Mouse (Mus musculus): ENCODE results near the gene Rnf39. TPM values are rescaled to one million over a fixed set of nuclear protein-coding genes. Genes with fewer than 3 reads are reported as not detected.
A peak's percentile ranks its signal among the peaks of the same experiment; 100 is the strongest.

Rnf39 gene
- polyA plus RNA-seq, 1 experiment, result 4.0 TPM

DNA sequence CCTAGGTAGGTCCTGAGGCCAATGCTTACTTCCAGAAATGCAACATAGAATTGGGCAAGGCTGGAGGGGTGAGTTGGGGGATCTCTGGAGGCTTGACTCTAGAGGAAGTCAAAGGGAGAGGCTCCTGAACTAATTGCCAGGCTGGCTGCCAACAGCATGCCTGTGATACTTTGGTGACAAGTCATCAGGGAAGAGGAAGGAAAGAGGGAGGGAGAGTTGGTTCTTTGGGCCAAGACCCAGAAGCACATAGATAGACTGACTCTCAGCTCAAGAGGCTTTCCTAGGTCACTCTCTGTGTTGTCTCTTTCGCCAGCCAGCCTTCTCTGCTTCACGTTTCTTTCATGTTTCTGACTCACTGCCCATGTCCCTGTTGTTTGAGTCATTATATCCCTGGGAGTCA lies 10.9 kb upstream of the Rnf39 start:
- DNase-seq (ENCODE audit: extremely low spot score in 1 of 2, low spot score in 1 of 2), result no peak

DNA sequence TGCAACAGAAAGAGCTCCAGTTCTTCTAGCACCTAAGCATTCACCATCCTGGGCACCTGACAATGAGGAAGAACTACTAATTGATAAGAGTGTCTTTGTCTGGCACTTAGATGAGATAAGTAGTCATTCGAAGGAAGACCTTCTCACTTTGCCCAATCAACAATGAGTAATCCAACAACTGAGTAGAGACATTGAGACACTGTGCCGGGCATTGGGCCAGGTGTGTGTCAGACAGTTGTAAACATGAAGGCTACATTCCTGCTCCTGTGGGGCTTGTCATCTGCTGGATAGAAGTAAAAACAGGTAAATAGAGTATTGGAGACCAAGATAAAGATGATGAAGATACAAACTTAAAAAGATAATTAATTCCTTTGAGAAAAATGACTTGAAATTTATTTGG lies 4.7 kb upstream of the Rnf39 start:
- no peak for DNase-seq (ENCODE audit: extremely low spot score in 1 of 2, low spot score in 1 of 2)

DNA sequence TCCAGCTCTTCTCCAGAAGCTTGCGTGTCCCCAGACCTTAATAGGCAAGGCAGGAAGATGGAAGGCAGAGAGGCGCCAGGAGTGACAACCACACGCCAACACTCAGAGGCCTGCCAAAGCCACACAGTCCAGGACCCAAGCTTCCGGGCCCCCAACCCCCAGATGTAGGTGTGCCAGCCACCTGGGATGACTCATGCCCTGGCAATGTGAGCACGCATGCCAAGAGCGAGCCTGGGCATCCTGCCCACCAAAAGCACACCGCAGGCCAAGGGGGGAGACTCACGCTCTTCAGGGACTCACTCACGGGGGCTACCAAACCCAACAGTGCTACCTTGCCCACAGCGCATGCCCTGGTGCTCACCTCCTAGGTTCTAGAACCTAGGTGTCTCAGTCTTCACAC lies 327 bp upstream of the Rnf39 start:
- DNase-seq (ENCODE audit: extremely low spot score in 1 of 2, low spot score in 1 of 2), result peak in 1 of 2 experiments; percentile 76

DNA sequence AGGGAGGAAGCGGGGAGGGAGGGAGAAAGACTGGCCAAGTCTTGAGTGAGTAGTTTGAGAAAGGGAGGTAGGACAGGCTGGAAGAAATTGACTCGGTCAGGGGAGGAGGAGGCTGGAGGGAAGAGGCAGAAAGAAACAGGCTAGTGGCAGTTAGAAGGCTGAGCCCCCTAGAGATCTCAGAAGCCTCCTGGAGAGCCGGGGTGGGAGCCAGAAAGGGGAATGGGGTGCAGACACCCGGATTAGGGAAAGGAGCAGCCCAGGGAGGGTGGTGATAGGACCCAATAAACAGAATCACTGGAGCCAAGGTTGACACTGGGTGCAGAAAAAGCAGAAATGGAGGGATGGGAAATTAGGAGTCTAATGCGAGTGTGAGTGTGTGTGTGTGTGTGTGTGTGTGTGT lies 973 bp downstream of the Rnf39 start:
- no peak for DNase-seq (ENCODE audit: extremely low spot score in 1 of 2, low spot score in 1 of 2)

DNA sequence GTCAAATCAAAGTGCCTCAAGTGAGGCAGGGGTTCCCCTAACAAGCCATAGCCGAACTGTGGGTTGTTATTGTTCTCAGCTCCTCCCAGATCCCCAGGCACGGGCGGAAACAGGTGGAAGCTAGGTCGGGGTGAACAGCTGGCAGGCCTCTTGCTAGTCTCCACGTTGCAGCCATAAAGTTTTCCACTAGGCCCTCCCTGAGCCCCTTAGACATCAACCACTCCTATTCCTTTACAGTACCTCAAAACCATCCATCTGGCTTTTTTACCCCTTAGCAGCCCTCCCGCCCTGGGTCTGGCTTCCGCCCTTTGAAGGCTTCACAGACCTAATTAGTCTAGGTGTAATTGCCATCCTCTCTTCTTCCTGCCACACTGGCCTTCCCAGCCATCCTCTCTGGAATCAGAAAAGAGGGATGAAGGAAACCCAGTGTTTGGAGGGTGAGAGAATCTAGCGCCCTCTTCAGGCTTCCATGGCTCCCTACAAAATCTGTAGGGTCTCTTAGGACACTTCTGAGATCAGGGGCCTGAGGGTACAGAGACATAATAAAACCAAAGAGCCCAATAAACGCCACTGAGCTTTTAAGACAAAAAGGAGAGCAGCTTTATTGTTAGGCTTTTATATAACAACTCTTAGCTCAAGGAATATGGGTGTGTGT lies 1.5 kb downstream of the Rnf39 start:
- peak in 1 of 2 experiments; percentile 47 for DNase-seq (ENCODE audit: extremely low spot score in 1 of 2, low spot score in 1 of 2)

DNA sequence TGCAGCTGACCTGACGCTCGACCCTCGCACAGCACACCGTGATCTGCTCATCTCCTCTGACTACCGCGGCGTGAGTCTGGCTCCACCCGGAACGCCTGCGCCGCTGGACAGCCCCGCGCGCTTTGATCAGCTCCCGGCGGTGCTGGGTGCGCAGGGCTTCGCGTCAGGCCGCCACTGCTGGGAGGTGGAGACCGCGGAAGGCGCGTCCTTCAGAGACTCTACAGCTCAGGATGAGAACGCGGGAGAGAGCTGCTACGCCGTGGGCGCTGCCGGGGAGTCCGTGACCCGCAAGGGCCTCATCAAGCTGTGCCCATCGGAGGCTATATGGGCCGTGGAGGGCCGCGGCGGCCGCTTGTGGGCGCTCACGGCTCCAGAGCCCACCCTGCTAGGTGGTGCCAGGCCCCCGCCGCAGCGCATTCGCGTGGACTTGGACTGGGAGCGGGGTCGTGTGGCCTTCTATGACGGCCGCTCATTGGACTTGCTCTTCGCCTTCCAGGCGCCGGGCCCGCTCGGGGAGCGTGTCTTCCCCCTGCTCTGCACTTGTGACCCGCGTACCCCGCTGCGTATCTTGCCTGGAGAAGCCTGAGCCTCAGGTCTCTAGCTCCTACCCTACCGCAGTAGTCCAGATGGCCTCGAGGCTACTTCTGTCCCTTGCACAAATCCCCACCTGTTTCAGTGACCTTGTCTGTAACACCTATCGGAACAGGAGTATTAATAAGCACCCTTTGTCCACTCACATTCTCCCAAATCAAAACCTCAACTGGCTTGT lies 4.5 kb downstream of the Rnf39 start:
- peak in 1 of 2 experiments; percentile 58 for DNase-seq (ENCODE audit: extremely low spot score in 1 of 2, low spot score in 1 of 2)

DNA sequence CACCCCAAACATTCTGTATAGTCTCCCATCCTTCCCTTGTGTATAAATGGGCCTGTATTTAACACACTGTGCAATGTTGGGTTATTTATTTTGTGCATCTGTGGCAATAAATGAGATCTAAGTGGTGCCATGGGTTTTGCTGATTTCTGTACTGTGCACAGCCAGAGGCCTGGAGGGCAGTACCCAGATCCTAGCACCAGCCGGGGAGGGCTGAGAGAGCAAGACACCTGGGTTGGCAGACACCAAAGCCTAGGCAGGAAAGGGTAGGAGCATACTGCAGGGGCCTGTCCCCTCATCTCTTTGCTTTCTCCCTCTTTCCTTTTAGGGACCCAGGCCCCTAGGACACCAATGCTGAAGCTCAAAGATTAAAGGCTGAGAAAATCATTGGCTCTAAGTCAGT lies 5.6 kb downstream of the Rnf39 start:
- no peak for DNase-seq (ENCODE audit: extremely low spot score in 1 of 2, low spot score in 1 of 2)

DNA sequence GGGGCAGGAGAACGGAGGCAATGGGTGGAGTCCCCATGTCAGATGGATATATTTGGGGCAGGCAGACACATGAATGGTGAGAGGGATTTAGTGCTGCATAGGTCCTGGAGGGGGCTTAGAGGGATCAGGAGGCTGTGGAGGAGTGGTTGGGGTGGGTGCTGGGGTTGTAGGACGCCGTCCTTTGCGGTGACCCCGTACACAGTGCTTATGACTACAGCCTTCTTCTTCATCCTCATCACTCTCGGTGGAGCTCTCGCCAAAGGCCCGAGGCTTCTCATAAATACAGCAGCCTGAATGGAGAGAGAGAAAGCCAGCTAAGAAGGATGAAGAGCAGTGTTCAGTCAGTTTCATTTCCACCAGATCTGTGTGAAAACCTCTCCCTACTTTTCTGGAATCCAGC lies 6.5 kb downstream of the Rnf39 start:
- DNase-seq (ENCODE audit: extremely low spot score in 1 of 2, low spot score in 1 of 2), result no peak

DNA sequence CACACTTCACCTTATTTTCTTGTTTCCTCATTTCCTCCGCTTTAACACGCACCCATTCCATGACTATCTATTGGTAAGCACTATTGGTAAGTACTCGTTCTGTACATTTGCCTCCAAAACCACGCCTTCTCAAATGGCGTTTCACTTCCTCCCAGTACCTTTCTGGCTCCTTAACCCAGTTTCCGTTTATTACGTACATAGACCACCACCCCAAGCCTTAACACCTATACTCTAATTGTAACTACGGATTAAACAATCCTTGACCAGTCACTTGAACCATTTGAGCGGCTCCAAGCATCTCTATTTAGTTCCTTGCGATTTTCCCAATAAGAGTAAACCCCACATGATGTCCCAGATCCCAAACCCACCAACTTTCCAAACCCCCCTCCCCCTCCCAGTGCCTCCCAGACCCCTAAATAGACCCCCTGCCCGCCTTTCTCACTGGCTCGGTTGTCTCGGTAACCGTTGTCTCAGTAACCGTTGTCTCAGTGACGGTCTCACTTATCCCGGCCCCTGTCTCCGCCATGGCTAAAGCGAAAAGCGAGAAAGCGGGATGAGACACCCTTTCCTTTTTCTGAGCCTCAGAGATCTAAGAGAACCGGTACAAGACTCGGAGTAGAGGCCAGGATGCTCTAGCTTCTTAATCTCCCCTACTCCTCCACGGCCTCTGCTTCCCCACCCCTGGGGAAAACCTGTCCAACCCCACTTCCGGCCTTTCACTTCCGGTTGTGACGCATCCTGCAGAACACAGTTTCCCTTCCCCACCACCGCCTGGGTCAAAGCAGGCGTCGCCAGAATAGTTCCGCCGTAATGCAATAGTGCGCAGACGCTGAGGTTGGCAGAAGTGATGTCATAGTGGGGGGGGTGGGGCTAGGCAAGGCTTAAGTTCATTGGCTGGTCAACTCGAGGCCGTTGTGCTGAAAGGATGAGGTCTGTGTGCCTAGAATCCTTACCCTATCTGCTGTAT lies 8.5 kb downstream of the Rnf39 start, which contains the start of gene Ppp1r11:
Ppp1r11 (minus strand) TSS at position 761 of the 967 bp plus-strand sequence.
- peak; percentile 95 to 97 for DNase-seq (ENCODE audit: extremely low spot score in 1 of 2, low spot score in 1 of 2)

DNA sequence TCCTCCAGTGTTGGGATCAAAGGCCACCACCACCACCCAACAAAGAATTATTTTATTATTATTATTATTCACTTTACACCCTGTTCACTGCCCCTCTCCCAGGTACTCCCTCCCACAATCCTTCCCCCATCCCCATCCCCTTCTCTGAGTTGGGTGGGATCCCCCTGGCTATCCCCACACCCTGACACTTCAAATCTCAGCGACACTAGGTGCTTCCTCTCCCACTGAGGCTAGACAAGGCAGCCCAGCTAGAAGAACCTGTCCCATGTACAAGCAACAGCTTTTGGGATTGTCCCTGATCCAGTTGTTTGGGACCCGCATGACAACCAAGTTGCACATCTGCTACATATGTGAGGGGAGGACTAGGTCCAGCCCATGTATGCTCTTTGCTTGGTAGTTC lies 9.9 kb downstream of the Rnf39 start:
- DNase-seq (ENCODE audit: extremely low spot score in 1 of 2, low spot score in 1 of 2), result no peak

DNA sequence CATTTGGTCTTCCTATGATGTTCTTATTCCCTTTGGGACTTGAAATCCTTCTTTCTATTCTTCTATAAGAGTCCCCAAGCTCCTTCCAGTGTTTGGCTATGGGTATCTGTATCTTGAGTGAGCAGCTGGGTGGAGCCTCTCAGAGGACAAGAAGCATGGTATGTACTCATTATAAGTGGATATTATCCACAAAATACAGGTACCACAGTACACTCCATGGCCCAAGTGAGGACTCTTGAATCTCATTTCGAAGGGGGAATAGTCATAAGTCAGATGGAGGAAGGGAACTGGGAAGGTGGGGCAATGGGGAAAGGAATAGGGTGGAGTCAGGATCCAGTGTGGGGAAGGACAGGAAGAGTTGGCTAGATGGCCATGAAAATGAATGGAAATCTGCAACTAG lies 10.3 kb downstream of the Rnf39 start:
- DNase-seq (ENCODE audit: extremely low spot score in 1 of 2, low spot score in 1 of 2), result no peak

DNA sequence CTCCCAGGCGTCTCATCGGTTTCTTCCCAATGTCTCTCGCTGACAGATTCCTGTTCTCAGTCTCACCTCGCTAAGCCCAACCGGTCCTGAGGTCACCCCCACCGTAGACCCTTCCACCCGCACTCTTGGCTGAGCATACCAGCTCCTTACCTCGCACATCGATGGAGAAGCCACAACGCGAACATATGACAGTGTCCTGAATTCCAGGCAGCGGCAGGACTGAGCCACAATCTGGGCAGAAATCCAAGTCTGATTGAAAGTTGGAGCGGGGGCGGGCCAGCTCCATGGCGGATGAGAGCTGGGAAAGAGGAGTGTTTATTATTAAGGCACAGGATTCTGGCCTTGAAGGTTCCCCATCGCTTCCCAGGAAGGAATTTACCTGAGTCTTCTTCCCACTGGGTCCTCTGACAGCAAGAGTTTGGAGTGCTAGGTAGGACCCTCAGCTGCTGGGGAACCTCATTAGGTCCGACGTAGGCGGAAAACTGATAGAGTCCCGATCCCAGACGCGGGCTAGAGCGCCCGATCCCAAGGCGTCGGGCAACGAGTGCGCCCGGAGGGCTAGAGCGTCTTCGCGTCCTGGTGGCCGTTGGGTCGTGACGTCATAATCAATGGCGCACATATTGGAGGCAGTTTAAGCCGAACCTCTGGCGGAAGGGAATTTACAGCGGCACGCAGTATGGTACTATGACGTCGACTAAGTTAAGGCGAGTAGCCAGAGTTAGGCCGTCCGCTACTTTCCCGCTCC lies 15.5 kb downstream of the Rnf39 start, which contains the start of the genes Znrd1 and Znrd1as:
Znrd1 (minus strand) TSS at position 561 of the 745 bp plus-strand sequence.
Znrd1as (plus strand) TSS at position 594 of the 745 bp plus-strand sequence.
- peak; percentile 94 to 98 for DNase-seq (ENCODE audit: extremely low spot score in 1 of 2, low spot score in 1 of 2)

DNA sequence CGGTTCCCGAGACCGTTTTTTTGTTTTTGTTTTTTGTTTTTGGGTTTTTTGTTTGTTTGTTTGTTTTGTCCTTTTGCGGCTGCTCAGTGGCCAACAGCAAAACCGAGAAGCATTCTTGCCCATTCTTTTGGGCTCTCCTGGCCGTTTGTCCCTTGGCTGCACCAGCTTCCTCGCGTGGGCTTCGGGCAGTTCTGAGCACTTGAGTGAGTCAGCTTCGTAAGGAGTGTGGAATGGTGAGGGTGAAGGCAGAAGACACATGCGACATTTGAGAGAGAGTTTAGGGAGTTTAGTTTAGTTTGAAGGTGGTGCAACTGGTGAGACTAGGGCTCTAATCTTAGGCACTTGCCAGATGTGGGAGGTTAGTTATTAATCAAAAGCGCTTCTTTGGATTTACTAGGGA lies 16.2 kb downstream of the Rnf39 start:
- DNase-seq (ENCODE audit: extremely low spot score in 1 of 2, low spot score in 1 of 2), result no peak

DNA sequence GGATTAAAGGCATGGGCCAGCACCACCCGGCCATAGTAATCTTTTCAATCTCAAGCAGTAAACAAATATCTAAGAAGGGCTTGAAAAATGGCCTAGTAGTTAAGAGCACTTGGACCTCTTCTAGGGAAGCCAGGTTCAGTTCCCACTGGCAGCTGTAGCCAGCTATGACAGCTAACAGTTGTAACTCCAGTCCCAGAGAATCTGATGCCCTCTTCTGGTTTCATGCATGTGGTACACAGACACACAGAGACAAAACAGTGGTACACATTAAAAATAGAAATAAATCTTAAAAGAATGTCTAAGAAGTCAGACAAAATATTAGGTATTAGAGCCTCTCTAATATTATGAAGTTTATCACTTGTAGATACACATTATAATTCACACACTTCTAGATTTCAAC lies 18.4 kb downstream of the Rnf39 start:
- no peak for DNase-seq (ENCODE audit: extremely low spot score in 1 of 2, low spot score in 1 of 2)

DNA sequence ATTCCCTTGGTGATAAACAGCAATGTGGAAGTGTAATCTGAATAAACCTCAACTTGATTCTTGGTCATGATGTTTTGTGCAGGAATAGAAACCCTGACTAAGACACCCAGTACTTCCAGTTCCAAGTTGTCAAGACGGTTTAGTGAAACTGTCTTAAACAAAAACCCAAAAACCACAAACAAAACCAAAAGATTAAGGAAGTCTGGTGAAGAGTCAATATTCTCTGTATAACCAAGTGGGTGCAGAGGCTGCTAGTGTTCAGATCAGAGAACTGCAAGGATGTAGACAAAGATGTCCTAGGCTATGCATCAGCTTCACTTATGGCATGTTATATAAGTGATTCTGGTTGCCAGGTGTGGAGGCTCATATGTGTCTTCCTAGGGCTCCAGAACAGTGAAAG lies 24.2 kb downstream of the Rnf39 start:
- DNase-seq (ENCODE audit: extremely low spot score in 1 of 2, low spot score in 1 of 2), result no peak

DNA sequence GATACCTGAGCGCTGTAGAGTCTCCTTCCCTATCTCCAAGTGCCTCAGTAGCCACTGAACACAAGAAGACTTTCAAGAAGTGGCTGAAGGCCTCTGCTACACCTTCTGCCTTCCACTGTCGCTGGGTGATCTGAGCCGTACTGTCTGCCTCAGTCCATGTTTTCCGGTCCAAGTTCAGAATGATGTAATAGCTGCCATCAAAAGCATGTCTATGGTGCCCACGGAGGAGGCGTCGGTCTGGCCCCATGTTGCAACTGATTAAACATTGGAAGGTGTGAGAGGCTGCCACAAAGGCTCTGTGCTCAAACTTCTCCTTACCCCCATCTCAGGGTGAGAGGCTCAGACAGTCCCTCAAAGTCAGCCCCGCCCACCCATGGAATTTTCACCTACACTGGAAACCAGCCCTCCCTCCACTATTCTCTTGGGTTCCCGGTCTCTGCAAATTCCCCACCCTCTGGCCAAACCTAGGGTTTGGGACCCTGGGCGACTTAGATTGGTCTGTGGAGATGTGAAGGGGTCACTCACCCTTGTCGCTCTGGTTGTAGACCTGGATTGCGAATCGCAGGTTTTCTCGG lies 27.7 kb downstream of the Rnf39 start:
- no peak for DNase-seq (ENCODE audit: extremely low spot score in 1 of 2, low spot score in 1 of 2)

DNA sequence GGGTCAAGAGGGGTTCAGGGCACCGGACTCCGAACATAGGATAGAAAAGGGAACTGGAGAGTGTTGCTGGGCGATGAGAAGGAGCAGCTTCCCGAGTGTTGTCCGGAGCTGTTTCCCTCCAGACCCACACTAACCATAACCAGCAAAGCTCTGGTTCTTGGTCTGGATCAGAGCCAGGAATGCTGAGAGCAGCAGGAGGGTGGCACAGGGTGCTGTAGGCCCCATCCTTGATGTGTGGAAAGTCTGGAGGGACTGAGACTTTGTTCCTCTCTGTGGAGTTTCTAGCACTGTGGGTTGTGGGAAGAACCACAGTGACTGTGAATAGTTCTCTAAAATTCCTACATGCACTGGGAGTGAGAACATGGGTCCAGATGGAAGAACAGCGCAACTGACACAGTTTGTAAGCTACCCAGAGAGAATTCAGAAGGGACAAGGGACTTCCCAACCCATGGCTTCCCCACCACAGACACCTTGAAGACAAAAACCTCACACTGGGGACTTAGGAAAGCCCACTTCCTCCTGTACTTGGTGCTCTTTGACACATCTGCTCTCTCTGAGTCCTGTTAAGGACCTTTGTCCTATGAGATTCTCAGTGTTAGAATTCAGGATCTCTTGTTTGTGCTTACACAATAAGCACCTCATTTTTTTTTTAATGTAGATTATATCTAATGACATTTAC lies 28.6 kb downstream of the Rnf39 start:
- no peak for DNase-seq (ENCODE audit: extremely low spot score in 1 of 2, low spot score in 1 of 2)

DNA sequence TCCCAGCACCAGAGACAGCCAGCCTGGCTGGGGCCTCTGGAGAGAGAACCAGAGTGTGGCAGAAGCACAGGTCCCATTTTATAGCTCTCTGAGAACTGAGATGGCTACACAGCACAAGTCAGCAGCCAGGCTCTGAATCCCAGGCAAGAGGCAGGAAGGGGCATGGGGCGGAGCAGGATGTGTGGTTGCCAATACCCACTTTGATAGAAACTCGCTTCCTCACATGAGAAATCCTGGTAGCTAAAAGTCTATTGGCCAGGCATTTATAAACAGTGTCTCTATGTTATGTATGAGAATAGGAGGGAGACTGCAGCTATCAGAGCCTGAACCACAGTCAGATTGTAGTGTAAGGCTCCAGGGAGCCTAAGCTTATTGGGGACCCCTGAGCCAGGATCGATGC lies 30.1 kb downstream of the Rnf39 start:
- no peak for DNase-seq (ENCODE audit: extremely low spot score in 1 of 2, low spot score in 1 of 2)

DNA sequence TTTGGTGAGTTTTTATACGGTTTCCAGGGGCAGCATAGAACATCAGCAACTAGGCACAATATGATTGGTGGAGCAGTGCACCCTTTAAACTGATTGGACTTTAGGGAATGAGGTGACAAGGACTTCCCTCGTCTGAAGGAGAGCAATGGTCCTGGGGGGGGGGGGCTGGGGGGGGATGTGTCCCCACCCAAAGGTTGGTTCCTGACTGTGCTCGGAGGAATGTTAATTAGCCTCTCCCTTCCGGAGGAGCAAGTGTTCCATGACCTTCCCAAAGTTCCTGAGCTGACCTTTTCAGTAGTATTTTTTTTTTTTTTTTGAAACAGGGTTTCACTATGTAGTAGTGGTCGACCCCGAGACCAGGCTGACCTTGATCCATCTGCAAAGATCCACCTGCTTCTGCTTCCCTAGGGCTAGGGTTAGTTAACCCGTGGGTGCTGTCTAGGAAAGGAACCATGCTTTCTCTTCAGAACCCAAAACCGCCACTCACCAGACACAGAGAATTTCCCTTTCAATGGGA lies 30.6 kb downstream of the Rnf39 start:
- no peak for DNase-seq (ENCODE audit: extremely low spot score in 1 of 2, low spot score in 1 of 2)
